Mouse (Mus musculus) adrenal gland, adult (tissue): ENCODE results near the gene Tmem213.

Experiments
- DNase-seq, 2 experiments: peaks; one replicate each; pipeline ENCODE4 v3.0.0; 2022 to 2023; ENCODE audit warnings: low spot score in 1 of 2; ENCODE audit not compliant: inconsistent age in 2 of 2

Gene Tmem213

DNA sequence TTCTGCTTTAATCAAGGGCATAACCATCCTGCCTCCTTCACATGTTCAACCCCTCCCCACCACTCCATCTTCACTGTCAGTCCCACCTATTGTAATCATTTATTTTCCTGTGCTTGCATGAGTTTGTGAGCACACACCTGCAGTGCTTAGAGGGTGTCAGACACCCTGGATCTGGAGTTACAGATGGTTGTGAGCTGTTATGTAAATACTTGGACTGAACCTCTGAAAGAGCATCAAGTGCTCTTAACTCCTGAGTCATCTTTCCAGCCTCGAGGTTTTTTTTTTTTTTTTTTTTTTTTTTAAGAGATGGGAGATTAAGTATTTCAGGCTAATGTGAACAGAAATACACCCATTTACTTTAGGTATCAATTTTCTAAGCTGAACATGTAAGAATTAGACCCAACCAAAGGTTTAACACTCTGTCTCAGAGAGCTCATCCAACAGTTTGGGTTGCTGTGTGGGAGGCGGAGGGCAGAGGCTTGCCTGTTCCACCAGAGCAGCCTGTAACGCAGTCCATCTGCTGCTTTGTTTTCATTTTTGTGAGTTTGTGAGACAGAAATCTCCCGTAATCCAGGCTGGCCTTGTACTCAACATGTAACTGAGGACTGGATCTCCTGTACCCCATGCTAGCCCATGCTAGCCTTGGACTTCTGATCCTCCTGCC, 7.2 kb downstream of the Tmem213 start:
- DNase-seq = no peak

DNA sequence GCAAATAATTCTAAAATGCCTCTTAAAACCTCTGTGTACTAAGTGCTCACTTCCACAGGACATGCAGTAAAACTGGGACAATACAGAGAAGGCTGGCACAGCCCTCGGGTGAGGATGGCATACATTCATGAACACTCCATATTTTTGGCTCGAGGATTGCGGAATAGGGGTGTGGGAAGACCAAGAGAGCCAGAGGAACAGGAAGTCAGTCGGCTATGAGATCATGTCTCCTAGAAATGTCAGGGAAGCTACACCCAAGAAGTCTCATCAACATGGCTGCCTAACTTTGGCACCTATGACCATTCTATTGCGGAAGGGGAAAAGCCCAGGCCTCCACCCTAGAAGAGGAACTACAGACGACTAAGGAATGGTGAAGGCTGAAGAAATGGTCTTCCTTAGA, 9.3 kb downstream of the Tmem213 start:
- no peak for DNase-seq

DNA sequence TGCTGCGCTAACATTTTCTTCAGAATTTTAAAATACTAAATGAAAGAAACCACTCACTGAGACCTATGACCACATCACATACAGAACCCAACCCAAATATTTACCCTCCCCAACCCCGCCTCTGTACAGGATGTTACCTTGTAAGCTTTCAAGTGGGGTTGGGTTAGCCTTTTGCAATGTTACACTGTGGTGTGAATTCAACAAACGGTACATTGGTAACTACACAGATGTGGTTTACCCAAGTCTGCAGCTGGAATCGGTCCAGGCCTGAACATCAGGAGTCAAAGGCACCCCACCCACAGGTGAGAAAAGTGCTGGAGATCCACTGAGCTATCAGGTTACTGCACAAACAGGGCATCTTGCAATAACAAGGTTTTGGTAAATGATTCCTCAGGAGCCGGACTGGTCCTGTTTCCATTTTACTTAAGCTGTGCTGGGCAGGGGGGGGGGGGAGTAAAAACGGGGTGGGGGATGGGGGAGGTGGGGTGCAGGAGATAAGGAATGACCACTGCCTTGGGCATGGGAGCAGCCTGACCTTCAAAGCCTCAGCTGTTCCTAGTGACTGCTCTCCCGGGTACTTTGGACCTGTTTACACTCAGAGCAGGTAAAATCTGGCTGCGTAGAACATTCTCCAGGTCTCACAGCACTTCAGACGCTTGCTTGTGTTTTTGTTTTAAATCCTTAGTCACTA, 11.8 kb downstream of the Tmem213 start:
- peak in 1 of 2 experiments; percentile 16 for DNase-seq

DNA sequence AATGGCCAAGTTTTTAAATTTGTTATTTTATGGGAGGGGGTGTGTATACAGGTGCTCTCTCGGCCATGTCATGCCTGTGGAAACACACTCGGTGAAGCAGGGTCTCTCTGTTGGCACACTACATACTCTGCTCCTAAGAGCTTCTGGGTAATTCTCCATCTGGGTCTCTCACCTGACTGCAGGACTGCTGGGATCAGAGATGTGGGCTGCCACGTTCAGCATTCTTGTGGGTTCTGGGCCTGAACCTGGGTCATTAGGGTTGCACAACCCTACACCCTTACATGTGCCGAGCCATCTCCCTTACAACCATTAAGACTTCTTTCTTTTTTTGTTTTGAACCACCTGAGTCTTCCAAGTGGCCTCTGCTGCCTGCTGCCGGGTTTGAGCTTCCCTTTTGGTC, 12.8 kb downstream of the Tmem213 start:
- DNase-seq = no peak

DNA sequence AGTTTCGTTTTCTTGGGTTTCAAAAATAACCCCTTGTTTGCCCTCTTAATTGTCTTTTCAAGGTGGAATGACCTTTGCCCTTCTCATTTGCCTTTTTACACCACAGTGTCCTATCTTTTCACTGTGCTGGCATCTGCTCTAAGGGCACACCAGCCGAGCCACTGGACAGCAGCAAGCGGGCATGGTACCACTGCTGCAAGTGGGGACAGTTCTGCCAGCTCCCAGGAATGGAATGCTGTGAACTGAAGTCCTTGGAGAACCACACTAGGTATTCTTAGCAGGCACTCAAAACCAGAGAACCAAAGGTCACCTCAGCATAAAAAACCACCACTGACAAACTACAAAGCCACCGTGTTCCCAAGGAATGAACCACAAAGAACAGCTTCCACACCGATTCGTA, 13.7 kb downstream of the Tmem213 start:
- DNase-seq = peak; percentile 53 to 60

DNA sequence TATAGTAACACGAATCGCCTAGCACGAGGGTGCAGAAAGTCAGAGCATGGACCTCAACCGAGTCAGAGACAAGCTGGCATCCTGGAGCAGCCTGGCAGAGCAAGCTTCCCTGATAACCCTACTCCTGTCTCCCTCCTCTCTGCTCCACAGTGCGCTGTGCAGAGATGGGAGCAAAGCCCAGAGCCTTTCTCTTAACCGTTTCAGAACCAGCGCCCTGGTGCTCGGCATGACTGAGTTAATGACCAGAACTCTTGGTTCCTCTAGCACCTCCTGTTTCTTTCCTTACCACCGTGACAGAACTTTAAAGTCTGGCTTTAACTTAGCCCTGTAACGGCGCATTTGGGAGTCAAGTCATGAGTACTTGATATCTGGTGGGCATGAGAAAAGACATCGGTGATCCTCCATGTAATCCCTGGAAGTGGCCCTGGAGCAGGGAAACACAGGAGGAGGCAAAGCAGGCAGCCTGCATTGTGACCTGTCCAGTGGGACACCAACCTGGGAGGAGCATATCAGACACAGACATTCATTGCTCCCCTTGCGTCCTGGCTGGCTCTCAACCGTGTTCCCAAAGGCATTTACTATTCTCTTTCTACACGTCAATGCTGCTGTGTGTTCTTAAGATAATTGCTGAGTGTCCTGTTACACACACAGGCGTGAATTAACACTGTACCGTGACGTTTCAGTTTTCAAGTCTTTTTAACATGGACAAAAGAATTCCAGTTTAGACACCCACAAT, 14.6 kb downstream of the Tmem213 start:
- DNase-seq = no peak

DNA sequence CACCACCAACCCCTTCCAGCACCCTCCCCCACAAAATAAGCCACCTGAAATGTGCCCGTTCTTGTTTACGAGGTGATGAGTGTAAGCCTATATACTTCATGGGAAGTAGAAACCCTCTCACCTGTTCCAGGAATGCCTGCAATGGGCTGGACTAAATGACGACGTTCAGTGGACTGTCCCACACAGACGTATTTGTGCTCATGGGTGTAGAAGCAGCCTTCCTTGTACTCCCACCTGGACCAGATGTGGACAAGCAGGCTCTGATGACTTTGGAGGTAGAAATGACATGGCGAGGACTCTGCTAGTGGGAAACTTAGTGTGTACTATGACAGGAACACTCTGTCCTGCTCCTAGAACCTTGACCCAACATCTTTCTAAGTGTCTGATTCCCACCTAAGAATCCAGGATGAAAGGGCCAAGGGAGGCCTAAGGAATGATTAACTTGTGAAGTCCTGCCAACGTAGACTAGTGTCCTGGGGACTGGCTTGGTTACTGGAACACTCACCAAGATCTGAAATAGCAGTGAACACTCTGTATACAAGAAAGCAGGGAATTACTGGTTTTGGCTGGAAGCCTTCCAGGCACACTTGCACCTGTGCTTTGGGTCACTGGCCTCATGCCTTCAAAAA, 15.3 kb downstream of the Tmem213 start, which contains the start of gene Atp6v0a4:
TSS of gene Atp6v0a4 (minus strand) at position 380 of the 629 bp plus-strand sequence.
- peak in 1 of 2 experiments; percentile 22 for DNase-seq

DNA sequence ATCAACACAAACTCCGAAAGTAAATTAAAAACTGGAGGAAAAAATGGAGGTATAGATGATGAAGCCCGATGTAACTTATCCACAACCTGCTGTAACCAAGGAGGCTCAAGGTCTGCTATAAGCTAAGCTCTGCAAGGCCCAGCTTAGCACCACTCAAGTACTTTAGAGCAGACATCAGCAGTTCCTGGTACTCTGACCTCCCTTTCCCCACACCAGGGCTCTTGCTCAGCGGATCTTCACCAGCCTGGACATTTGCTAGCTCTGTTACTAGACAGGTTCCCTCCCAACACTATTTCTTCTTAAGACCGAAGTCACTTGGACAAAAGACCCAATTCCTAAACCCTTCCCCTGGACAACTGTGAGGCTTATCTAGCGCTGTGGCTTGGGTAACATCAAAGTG, 15.8 kb downstream of the Tmem213 start:
- no peak for DNase-seq

DNA sequence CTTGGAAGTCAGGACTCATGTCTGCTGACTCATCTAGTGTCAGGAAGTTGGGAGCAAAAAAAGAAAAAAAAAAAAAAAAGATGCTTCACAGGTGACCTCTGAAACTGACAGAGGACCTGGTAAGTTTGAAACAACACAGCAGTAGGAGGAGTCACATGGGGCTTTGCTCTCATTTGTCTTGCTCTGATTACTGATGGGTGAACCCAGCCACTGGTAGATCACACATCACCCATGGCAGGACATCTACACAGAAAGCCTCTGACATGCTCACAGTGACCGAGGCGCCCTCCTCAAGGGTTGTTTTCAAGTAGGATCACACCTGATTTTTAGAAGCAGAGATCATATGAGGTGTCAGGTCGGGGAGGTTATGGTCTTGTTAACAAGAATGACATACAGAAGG, 16.4 kb downstream of the Tmem213 start:
- DNase-seq = no peak

DNA sequence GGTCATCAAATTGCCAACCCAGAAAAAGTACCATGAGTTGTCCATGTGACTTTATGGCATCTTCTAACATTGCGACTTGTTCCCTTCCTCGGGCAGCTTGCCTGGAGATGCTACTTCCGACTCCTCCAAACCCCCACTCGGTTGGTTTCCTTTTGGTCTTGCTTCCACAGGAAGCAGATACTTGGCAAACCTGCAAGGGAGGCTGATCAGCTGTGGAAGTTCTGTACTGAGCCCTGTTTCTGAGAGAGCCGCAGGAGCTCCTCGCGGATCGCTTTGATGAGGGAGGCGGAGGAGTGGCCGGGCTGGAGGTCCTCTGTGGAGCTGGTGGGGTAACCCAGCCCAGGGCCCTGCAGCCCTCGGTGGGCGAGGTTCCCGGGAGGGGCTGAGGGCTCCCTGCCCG, 19.1 kb downstream of the Tmem213 start:
- no peak for DNase-seq

DNA sequence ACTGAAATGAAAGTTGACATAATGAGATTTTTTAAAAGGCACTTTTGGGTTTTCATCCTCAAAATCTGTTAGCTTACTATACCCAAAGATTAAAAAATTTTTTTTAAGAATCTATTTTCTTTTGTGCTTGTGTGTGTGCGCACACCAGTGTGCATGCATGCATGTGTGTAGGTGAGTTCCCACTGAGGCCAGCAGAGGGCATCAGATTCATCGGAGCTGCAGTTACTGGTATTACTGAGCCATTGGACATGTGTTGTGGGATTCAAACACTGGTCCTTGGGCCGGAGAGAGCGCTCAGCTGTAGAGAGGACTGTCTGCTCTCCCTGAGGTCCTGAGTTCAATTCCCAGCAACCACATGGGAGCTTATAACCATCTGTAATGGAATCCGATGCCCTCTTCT, 20.8 kb downstream of the Tmem213 start:
- no peak for DNase-seq

DNA sequence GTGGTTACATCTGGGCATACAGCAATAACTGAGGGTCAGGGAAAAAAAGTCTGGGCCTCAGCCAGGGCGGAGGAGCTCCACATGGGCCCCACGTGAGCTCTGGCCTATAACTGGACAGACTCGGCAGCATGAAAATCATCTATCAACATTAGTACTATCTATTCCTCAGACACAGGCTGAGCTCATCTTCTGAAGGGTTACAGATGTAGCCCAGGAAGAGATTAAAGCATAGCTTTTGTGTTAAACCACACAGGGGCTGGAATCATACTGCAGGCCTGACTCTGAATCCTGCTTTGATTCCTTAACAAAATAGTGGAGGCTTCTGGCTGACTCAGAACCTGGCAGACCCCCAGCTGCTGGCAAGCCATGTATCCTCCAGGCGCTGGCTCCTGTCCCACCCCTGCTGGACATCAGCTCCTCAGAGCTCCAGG, 22.8 kb downstream of the Tmem213 start:
- DNase-seq = peak; percentile 74 to 89

DNA sequence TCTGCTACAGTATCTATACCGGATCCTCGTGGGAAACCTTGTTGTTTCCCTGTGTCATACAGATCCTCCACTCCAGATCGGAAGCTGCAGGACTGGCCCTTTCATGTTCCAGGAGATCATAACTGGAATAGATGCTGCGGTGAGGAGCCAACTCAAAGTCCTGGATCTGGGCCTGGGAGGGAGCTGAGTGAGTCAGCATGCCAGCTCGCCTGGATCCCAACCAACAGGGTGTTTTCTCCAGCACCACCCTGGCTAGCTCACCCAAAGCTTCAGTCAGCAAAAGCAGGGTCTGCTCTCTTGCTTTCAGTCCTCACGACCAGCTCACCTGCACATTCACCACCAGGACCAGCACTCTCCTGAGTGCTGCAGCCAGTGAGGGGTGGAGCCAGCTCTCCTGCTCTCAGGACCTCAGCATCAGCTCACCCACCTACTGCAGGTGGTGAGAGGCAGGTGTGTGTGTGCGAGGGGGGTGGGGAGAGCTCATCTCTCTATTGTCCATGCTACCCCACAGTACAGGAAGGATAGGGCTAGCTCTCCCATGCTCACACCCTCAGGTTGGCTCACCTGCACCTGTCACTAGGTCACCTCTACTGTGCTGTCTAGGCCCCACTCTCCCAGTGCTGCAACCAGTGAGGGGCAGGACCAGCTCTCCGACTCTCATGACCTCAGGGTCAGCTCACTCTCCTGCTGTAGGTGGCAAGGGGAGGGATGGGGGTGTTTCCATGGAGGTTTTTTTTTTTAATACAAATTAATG, 25.9 kb downstream of the Tmem213 start:
- peak; percentile 43 to 68 for DNase-seq

DNA sequence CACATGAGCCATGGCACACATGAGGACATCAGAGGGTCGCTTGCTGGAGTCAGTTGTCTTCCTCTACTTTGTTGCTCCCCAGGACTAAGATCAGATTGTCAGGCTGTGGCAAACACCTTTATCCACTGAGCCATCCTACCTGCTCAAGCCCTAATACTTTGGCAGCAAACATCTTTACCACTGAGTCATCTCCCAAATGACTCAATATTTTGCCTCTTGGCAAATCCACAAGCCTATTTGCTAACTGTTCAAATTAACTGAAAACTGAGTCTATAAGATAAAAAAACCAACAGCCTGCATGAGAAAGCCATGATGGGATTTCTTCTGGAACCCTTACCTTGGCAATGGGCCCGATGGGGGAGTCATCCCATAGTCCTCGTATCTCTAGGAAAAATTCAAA, 30.0 kb downstream of the Tmem213 start:
- no peak for DNase-seq

DNA sequence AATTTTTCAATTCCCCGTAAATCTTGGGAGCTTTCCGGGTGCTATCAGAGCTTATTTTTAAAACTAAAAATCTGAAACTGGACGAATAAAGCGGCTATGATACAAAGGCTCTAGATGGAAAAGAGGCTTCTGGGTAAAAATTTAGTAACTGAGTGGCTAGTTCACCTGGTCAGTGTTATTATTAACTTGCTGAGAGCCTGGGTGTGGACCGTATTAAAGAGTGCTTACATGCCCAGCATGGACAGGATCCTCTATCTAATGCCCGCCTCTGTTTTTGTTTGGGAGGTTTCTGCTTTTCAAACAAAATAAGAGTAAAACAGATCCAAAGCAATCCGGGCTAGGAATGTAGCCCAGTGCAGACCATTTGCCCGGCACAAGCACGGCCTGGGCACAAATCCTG, 31.3 kb downstream of the Tmem213 start:
- no peak for DNase-seq

DNA sequence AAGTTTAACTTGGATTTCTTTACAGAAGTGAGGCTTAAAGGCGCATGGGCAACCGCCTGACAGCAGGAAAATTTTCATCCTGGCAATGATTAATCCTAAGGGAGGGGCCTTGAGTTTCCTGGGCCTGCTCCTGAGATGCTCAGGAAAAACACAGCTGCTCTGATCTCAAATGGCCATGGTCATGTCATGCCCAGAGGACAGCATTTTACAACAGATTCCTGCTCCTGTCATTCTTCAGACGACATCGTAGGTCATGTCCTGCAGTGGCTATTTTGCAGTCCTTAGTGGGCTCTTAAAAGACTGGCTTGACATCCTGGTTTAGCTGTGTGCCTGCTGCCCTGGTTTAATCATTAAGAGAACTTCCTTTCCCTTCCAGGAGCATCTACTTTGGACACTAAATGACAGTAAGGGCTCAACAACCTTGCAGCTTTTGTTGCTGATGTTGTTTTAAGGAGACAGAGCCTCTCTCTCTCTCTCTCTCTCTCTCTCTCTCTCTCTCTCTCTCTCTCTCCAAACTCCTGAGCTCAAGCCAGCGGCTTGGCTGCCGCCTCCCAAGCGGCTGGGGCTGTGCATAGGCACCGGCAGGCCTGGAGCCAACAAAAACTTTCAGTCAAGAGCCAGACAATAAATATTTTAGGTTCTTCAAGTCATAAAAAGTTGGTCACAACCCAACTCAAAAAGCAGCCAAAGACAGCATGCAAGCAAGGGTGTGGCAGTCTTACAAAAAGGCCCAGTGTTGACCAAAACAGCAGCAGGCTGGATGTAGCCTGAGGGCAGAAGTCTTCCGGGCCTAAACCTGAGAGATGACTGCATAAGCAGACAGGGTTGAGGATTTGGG, 35.3 kb downstream of the Tmem213 start:
- peak; percentile 40 to 79 for DNase-seq

DNA sequence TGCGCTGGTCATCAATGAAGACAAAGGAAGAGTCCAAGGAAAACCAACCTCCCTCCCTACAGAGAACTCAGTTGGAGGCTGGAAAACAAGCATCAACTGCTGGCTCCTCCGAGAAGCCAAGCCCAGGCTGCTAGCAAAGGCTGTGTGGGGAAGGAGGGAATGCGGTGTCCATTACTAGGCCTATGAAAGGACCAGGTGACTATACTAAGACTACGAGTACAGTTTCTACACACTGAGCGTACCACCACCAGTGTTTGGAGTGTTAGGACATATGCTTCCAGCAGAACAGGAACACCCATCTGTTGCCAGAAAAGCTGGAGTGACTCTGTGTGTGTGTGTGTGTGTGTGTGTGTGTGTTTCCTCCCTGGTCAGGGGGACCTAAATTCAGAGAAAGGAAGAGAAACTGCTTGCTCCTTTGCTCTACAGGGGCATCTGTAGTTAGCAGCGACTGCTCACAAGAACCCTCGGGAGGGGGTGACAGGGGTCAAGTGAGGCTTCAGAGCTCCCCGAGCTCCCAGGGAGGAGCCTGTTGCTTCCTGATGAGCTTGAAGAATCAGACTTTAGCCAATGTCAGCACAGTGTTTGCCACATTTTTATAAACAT, 36.5 kb downstream of the Tmem213 start:
- no peak for DNase-seq

DNA sequence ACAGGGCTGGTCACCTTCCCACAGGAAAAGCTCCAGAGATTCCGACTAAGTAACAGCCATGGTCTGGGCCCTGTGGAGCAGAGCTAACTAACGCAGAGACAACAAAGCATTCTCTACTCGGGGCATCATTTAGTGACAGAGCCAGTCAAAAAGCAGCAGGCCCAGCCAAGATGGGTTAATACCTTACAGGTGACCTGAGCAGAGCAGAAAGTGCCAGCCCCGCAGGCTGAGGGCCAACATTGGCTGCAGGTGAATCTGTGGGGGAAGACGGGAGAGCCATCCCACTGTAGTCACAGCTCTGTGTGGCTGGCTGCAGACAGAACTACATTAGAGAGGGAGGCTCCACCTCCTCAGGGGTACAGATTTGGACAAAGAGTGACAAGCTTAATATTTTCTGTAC, 38.2 kb downstream of the Tmem213 start:
- no peak for DNase-seq

DNA sequence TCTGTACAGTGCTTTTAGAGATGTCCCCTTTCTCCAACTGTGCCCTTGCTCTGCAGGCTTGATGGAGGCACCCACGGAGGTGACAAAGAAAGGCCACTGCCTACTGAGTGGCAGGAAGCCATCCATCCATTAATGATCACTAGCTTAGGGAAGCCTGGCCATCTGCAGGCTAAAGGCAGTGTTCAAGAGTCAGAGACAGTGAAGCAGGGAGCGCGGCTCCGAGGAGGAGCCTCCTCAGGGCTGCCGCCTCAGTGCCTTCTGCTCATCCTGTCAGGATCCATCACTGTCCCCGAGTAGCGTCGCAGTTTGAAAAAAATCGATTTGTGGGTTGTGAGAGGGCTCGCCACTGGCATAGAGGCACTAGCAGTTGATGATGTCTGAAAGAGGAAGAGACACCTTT, 39.6 kb downstream of the Tmem213 start:
- DNase-seq = no peak

DNA sequence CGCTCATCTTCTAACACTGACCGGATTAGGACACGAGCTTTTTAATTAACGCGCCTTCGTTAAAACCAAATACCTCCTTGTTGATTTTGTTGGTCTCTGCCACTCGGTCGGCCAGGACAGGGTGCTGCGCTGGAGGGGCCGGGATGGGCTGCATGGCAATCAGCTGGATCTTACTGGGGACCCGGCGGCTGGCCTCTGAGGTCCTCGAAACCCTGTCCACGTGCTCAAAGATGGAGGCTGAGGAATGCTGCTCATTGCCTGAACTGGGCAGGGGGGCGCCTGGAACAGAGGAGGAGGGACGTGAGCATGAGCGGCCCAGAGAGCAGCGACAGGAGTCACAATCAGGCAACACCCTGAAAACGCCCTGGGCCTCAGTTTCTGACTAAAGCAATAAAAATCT, 40.4 kb downstream of the Tmem213 start:
- DNase-seq = no peak
